Mouse (Mus musculus) ES-CJ7 (cell line): ENCODE measurements at regions not wholly inside any gene's neighbourhood (a gene's known extent, or its start where the extent isn't known, plus 50 kb on each side); places are given as distances from the start of the nearest gene placed in this dataset.

Source experiments
- DNase-seq: peaks from one replicate; pipeline ENCODE4 v3.0.0; 2011; ENCODE audit warnings: low read depth, low spot score

DNA sequence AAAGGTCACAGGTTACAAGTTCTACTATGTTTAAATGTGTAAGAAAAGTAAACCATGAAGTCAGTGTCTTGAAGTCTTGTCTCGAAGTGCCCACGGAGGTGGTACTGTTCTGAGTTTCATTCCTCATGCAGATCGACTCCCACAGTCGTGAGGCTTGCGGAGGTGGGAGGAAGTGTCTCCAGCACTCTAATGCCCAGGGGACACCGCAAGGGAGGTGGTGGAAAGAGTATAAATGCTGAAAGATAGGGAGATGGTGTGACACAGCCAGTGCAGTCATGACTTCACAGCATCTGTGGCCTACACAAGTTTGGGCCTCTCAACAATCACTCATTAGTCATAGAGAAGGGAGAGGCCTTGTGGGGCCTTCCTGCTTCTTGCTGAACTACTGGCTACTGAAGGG lies 112.8 kb upstream of the Adra1d start:
- DNase-seq, result no peak

DNA sequence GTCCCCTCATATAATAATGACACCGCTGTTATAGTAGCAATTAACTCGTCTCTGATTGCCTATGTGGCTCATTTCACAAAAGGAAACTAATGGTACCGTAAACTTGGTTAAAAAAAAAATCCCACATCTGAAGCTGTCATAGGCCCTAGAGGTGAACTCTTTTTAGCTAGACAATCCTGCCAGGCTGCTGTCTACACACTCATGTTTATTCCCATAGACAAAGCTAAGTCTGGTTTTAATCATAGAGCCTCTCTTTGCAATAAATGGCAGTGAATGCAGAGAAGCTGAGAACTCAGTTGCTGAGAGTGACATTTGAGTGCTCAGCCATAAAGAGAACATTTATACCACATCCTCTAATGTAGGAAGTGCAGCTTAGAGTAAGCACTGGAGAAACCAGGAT lies 111.3 kb upstream of the Adra1d start:
- no peak for DNase-seq

DNA sequence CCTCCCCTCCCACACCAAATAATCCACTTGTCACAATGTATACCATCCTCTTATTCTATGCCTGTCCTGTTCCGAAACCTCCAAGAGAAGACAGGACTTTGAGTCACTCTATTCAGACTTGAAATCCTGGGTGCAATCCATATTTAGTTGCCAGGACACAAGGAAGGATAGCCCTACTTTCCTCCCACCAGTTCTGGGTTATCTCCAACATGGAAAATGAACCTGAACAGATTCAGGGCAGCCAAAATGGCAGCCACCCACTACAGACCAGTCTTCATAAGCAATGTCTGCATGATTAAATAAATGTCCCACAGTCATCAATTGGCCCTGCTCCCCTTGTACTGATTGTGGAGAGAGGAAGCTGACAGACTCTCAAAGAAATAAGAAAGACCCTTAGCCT lies 110.6 kb upstream of the Adra1d start:
- no peak for DNase-seq

DNA sequence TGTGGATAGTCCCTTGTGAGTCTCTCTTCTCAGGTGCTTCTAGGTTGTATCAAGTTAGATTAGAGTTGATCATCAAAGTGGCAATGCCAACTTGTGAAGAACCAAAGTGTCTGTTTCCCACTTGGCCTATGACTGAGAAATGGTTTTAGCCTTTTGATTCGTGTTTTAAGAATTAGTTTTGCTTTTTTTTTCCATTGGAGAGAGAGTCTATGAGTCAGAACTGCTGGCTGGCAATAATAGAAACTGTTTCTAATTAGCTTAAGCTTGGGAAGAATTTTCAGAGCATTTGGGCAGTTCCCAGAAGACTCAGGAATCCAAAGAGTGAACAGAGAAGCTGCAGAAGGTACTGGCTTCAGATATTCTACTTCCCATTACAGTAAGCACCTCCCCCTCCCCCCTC lies 110.1 kb upstream of the Adra1d start:
- DNase-seq, result no peak

DNA sequence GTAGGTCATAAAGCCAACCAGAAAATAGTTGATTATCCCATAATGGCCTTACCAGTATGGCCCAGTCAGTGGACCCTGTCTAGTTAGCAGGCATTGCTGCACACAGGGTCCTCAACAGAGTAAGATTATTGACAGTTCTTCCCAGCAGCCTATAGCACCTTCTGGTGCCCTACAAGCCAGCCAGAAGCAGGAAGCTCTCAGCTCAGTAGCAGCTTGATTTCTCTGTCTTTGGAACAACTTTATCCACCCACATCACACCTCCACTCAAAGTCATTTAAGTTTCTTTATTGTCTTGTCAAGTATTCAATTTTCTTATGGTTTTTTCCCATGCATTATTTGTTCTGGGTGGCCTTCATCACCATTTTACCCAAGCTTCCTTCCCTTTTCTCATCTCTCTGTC lies 108.8 kb upstream of the Adra1d start:
- no peak for DNase-seq

DNA sequence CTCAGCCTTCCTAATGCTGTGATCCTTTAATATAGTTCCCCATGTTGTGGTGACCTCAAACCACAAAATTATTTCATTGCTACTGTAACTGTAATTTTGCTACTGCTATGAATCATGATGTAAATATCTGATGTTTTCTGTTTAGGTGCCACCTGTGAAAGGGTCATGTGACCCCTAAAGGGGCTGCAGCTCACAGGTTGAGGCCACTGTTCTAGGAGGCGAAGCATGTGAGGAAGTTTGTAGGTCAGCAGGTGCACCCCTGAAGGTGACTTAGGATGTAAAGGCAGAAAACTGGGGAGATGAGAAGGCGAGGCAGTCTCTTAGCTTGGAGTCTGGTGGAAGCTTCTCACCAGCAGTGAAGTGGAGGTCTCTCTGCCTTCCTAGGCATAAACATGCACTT lies 105.8 kb upstream of the Adra1d start:
- DNase-seq, result no peak

DNA sequence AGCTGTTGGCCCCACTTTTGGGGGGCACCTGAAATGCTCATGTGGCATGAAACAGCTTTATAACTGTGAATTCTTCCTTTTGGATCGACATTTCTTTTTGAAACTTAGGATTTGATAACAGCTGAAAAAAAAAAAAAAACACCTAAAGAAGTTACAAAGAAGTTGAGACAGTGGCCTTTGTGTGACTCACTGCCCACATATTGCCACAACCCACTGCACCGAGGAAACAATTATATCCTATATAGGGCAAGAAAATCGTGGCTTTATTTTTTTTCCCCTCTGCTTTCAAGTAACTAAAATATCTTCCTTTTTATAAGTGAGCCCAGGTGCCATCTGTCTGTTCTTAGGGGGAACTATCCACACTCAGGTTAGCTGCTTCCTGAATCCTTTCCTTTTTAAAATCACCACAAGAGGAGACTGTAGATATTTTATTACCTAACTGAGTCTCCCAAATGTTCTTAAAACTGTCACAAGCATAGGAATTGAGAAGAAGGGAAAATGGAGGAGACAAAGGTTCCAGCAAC lies 104.8 kb upstream of the Adra1d start:
- DNase-seq, result no peak

DNA sequence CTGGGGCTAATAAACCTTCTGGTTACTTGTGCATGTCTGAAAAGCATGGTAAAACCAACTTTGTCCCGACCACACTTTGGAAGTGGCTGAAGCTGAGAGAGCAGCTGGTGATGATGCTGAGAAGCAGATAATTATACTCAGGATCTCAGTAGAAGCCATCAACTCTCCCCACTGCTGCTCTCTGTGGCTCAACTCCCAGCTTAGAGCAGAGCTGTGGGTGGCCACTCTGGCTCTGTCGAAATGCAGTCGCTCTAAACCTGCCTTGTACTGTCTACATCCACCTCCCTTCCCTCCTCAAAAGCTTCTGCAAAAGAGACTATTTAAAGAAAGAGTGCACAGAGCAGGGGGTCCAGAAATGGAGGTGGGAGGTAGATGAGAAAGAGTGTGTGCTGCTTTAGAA lies 102.5 kb upstream of the Adra1d start:
- no peak for DNase-seq

DNA sequence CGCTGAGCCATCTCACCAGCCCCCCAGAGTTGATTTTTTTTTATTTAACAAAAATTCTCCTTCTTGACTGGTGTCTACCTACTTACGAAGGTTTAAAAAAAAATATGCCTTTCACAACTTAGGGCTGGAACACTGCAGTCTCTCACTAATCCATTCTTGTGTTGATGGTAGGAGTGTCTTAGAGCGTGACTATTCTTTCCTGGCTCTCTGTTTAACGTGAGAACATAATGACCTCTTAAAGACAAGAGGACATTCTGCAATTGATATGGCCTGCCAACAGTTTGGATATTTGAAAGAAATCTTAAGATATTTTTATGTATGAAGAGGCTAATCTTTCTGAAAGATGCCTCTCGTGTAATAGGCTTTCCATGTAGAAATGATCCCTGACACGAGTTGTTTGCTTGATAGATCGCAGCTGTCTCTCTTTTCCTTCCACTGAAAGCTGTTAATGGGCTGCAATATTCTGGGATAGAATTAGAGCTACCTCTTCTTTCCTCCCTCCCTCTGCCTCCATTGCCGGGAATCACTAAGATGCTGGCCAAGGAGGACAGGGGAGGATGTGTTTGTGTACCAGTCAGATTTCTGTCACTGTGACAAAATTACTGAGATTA lies 101.2 kb upstream of the Adra1d start:
- DNase-seq, result no peak

DNA sequence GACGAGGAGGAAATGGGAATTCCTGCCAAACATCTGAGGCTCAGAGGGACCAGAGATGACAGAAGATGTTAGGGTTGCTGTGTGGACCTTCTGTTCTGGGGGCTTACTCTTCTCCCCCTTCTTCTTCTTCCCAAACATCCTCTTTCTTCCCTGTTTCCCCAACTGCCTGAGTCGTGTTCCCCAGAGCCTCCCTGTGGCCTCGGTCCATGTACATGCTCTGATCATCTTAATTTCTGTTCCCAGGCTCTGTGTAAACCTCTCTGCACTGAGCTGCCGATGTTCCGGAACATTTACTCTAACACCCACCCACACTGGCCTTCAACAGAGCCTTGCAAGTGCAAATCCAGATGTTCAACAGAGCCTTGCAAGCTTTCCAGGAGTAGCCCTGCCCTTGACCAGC lies 90.1 kb upstream of the Adra1d start:
- no peak for DNase-seq

DNA sequence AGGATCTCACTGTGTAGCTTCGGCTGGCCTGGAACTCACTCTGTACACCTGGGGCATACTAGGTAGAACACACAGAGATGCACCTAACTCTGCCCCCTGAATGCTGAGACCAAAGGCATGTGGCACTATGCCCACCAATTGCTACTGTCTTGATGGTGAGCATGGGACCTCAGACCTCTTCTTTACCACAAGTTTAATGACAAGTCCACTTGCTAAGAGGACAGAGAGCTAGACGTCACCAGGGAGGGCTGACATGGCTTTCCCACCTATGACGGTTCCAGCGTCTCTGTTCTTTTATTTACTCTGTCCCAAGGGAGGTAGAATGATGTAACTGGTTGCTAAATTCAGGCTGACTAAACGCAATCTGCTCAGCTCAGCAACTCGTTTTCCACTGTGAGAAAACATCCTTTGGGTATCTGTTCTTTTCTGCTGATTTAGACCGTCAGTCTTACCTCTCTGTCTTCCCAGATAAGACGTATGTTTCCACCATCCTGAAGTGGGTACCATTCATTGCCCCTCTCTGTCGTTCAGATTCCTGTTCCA lies 88.6 kb upstream of the Adra1d start:
- no peak for DNase-seq

DNA sequence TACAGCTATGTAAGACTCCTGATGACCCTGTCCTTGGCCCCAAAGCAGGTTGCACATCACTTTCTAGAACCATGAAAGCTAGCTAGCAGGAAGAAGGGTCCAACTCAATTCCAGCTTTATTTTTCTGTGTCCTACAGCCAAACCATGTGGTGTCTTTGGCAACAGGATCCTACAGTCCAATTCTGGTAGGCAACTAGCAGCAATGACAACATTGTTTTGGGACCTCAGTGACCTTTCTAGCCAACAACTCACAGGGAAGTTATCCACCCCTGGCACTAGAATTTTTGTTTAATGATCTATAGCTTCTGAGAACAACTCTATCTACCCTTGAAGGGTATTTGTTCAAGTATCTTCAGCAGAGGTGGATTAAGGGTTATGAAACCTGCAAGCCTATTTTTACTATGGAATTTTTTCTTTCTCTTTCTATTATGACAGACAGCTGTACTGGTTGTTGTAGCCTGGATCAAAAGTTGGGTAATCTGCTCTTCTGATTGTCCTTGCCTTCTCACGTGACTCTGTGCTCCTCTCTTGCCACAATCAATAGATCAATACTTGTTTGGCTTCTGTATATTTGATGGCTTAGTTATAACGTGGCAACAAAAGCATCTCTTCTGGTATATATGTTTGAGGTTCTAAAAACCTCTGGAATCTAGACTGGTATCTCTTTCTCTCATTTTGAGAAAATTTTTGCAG lies 82.2 kb upstream of the Adra1d start:
- DNase-seq, result no peak

DNA sequence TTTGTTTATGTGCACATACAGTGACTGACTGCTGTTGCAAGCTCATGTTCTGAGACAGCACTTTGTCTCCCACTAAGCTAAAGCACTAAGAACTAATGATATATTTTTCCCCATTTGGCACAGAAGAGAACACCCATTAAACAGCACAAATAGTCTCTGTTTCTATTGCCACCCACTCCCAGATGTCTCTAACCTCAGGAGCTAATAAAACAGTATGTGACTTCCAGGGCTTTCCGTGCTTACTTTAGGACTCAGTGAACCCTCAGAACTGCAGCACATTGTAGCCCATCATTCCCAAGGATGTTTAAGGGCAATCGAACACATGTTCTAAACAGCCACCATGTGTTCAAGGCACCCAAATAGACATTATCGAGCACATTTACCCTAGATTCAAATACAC lies 80.4 kb upstream of the Adra1d start:
- no peak for DNase-seq

DNA sequence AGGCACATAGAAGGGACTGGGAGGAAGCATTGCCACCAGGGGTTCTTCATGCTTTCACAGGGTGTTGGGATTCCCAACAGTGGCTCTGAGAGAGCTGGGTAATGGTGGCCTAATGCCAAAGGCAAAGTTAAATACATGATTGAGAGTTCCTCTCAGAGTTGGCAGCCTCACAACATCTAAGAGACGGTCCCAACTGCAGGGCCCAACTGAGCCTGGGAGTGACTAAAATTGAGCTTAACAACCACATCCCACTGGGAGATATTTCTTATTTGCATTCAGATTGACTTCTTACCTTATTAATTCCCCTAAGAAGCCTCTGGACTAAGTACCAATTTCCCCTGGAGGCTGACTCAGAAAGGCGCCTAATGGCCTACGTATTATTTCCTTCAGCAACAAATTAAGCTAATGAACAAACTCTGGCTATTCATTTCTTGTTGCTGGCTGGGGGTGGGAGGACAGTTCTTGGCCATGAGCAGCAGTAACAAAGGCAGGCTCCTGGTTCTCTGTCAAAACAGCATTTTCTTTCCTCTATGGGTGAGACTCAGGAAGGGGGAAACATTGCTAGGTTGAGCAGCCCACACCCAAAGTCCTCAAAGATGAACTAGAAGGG lies 77.0 kb upstream of the Adra1d start:
- DNase-seq, result no peak

DNA sequence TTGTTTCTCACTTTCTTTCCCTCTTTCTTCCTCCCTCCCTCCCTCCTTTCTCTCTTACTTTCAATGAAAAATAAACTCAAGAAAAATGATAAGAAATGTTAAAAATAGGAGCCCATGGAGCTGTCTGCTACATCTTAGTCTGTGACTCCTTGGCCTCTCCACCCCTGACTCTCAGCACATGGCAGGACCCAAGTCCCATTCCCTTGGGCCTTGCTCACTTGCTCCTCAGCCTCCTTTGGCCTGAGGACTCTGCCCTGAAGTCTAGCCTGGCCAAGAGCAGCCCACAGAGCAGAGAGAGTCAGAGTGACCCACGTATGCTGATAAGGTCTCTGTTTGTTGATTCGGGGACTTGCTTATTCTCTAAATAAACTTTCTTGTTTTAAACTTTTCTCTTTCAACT lies 73.7 kb upstream of the Adra1d start:
- DNase-seq, result no peak

DNA sequence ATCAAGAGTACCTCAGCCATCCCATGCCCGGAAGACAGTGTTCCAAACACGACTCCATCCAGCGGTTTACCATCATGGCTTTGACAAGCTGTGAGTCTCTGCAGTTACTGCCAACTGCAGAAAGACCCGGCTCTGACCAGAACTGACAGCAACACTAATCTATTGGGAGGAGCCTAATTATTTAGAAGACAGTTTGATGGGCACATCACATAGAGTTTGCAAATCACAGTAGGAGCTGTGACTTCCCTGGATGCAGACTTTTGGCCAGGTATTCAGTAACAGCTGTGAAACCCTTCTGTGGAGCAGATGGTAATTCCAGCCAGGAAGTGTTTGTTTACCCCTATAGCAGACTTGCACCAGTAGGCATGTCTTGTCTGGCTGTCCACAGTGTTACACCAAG lies 55.8 kb upstream of the Adra1d start:
- DNase-seq, result no peak

DNA sequence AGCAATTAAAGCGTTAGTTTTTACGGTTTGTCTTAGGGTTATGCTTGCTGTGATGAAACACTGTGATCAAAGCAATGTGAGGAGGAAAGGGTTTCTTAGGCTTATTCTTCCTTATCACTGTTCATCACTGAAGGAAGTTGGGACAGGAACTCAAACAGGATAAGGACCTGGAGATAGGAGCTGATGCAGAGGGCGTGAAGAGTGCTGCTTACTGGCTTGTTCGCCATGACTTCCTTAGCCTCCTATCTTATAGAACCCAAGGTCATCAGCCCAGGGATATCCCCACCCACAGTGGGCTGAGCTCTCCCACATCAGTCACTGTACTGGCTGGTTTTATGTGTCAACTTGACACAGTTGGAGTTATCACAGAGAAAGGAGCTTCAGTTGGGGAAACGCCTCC lies 50.4 kb upstream of the Adra1d start:
- DNase-seq, result no peak
